Mouse (Mus musculus) urinary bladder, postnatal 25 days (tissue): ENCODE results near the gene Hif3a.
"Not testable (repeated sequence)": the region's sequence is repeated elsewhere in the genome, so short reads cannot be mapped to it uniquely, and the experiment has no call there.

Experiments used
- DNase-seq: peaks from one replicate; pipeline ENCODE4 v3.0.0; 2022; ENCODE audit warnings: low spot score

The Hif3a gene

DNA sequence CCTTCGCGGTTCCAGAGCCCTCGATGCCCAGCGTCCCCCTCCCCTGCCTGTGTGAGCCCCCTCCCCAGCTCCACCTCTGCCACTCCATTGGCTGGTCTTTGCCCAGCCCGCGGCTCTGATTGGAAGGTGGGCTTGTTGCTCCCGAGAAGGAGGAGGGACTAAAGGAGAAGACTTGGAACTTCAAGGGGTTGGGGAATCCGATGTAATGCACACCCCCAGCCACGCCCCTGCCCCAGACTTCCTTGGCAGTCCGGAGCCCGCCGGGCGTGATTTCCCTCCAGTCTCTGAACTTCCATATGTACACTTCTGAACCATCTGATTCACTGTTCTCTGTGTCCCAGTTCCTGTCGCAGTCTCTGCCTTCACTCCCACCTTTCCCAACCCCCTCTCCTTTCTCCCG is at the start of gene Hif3a:
Hif3a (minus strand) TSS at position 39 of the 400 bp plus-strand sequence.
- DNase-seq, result peak; percentile 33

DNA sequence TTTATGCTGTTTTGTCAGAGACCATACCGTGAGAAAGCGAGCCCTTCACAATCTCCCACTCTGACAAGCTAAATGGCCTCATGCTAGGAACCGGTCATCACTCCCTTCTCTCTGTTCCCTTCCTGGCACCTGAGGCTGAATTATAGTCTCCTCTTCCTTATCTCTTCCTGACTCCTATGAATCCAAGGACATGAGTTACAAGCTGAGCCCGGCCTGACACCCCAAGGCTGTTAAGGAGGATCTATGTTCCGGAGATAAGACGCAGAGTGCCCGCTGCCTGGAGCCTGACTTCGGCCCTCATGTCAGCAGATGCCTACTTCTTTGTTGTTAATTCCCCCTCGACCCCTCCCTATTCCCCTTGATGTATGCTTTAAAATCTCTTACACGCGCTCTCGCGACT is 39.4 kb upstream of the Hif3a start:
- not testable (repeated sequence) for DNase-seq

DNA sequence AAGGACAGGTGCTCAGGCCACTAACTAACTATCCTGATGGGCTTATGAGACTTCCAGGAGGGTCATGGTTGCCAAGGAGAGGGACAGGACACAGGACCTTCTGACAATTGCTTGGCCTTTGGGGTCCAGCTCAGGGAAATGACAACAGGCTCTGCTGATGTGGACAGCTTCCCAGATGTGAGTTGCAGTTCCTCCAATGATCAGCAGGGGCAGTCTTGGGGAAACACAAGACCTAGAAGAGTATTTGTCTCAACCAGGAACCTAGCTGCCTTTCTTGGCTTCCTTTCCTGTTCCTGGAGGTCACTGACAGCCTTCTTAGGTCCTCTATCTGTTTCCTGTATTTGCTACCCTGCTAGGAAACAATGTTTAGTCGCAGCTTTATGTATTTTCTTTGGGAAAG is 29.1 kb upstream of the Hif3a start:
- DNase-seq, result no peak

DNA sequence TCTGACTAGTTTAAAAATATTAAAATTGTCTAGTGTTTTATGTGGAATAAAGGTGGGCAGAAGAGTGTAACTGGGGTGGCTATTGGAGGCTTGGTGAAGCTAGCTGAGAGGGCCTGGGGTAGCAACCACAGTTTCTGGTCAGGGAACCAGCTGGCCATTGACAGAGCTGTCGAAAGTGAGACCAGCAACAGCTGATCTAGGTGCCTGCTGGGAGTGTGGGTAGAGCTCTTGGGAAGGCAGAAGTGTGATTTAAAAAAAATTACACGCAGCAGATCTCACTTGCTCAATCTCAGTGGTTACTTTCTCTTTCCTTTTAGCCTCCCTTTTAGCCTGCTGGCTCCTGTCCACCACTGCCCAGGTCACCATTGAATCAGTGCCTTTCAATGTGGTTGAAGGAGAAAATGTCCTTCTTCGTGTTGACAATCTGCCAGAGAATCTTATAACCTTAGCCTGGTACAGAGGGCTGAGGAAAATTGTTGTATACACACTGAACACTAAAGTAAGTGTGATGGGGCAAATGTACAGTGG is 27.9 kb upstream of the Hif3a start:
- no peak for DNase-seq

DNA sequence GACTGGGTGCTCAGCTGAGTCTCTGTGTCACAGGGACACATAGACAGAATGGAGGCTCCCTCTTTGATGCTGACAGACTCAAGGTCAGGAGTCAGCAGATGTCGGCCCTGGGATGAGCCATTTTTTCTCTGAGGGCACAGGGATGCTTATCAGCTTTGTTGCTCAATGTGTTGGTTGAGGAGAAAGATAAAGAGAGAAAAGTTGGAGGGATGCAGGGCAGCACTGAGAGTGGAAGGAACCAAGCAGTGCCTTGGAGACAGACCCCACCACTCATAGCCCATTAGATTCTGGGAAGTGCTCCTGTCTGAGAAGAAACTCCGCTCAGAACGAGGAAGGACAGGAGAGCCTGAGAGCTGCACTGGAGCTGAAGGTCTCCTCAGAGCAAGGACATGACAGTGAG is 25.5 kb upstream of the Hif3a start:
- DNase-seq, result no peak

DNA sequence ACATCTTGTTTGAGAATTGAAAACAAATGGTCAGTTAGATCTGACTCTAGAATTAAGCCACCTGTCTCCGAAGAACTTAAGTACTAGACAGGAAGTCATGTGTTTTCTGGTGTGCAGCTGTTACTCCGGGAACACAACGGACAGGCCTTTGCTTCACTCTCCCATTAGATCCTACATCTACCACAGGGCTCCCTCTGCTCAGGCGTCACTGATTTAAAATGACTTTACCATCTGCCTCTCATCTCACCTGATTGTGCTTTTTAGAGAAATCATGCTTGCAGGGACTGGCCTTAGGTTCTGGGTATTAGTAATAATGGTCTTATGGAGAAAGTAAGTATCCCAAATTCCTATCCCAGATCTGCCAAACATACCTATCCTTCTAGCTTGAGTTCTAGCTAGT is 20.5 kb upstream of the Hif3a start:
- no peak for DNase-seq

DNA sequence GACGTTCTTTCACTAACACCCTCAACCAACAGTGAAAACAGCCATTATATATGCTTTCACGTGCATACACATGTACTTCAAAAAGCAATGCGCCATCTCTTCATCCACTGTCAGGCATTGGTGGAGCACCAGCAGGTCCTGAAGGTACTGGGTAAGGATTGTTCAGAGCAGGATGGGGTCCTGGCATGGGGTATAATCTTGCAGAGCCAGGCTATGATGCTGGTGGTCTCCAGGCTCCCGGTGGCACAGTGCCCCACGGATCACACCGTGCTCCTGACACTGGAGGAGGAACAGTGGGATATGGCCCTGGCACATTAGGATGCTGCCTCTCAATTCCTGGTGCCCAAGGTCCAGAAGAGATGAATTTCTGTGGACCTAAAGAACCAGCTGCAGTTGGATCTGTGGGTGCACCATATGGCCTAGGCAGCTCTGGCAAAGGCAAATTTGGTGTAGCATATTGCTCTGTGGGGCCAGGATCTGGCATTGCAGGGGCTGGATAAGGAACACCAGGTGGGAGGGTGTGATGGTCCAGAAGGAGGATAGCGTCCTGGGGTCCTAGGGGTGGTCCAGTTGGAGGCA is 15.9 kb upstream of the Hif3a start:
- no peak for DNase-seq

DNA sequence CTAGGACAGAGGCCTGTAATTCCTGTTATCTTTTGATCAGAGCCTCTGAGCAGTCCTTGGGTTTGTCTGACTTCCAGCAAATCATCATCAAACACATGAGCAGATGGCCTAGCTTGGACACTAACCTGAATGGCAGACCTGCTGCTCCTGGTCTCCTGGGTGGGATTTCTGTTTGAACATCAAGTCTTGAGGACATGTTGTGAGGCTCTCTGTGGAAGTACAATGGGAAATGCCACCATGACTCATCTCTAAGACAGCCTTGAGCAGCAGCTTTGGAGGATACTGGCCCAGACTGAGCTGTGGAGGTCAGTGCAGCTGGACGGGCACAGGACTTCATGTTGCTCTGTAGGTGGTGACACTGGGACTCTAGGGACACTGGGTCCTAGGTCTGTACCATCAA is 14.3 kb upstream of the Hif3a start:
- DNase-seq, result no peak

DNA sequence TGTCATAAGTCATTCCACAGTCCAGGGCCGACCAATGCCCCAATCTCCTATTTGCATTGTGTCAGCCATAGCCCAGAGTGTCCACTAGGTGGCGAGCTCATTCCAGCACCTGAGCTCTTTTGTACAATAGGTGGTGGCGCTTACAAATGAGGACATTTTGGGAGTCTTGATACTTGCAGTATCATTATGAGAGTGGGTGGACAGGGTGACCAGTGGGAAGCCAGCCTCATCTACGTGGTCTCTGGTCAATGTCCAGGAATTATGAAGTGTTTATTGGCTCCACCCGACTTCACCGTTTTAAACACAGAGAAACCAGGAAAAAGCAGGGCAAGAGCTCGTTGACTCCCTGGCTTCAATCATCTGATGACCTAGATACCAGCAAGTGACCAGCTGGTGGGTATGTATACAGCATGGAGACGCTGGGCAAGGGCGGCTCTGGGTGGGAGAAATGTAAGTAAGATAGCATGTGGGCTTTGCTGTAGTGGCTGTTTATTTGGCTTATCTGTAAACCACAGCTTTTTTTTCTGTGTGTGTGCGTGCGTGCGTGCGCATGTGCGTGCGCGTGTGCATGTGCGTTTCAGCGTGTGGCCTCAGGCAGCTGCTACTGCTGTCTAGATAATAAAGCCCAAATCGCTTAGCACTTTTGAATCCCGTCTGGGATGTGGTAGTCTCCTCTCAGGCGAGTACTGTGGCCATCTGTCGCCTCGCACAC is 11.8 kb upstream of the Hif3a start, which contains the start of gene Psg16:
Psg16 (plus strand) TSS at position 137 of the 712 bp plus-strand sequence.
- peak; percentile 45 for DNase-seq

DNA sequence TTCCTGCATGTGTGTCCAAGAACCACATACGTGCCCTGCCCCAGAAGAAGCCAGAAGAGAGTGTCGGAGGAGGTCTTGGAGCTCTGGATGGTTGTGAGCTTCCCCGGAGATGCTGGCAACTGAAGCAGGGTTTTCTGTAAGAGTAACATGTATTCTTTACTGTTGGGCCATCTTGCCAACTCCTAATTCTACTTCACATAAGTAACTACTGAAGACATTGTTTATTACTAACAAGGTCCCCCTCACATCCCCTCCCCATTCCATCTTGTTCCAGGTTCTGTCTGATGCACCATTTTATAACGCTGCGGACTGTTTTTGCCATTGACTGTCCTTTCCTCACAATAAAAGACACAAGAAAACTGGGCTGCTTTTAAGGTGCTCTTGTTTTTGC is 11.3 kb upstream of the Hif3a start:
- DNase-seq, result no peak

DNA sequence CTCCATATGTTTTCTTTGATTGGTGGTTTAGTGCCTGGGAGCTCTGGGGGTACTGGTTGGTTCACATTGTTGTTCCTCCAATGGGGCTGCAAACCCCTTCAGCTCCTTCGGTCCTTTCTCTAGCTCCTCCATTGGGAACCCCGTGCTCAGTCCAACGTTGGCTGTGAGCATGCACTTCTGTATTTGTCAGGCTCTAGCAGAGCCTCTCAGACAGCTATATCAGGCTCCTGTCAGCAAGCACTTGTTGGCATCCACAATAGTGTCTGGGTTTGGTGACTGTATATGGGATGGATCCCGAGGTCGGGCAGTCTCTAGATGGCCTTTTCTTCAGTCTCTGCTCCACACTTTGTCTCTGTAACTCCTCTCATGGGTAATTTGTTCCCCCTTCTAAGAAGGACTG is 5.4 kb upstream of the Hif3a start:
- DNase-seq, result not testable (repeated sequence)

DNA sequence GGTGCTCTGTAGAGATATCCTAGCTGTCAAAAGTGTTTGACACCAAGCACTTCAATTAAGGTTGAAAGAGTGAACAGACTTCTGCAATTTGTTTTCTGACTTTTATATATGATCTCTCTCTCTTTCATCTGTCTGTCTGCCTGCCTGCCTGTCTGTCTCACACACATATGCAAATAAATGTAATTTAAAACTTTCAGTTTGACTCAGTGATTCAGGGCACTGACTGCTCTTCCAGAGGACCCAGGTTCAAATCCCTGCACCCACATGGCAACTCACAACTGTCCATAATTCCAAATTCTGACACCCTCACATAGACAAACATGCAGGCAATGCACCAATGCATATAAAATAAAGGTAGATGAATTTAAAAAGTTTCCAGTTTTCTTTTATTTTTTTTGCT is 4.8 kb upstream of the Hif3a start:
- DNase-seq, result no peak

DNA sequence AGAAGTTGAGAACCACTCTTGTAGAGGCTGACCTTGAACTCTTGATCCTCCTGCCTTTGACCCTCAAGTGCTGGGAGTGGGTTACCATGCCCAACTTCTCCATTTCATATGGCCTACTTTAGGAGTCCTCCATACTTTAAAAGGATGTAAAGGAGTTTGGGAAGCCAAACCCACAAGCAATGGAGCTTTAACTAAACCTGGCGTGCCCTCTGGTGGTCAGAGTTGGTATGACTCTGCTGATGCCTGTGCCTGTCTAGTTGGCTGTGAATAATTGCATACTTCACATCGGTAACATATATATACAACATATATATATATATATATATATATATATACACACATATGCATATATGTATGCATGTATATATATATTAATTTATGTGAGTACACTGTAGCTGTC is 4.2 kb upstream of the Hif3a start:
- DNase-seq, result peak; percentile 87

DNA sequence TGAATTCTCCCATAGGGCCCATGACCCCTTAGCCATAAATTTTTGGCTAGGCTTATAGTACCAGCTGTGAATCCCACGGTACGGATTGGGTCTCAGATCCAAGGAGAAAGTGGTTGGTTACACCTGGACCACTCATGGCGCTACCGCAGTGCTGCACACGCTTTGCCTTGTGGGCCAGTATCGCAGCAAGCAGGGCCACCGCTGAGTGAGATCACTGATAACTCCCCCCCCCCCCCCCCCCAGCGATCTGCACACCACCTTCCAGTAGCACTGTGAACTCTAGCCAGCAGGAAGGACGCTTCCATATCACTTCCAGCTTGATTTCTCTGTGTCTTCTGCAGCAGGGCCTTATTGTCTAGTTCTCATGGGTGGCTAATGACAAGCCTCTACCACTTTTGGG is 3.4 kb upstream of the Hif3a start:
- no peak for DNase-seq

DNA sequence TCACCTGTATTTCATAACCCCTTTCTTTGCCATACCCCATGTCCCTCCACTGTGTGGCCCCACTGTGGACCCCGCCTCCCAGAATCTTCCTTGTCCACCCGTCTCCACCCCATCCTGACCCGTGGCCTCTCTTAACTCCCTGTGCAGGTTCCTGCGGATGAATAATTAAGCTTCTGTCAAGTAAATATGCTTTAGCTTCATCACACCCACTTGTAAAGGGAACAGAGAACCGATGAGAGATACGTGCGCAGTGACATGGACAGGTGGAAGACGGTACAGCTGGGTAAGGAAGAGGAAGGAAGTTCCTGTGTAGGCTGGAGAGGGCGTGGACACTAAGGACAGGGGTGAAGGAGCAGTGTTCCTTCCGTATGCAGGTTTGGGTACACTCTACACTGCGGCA is 618 bp upstream of the Hif3a start:
- DNase-seq, result no peak

DNA sequence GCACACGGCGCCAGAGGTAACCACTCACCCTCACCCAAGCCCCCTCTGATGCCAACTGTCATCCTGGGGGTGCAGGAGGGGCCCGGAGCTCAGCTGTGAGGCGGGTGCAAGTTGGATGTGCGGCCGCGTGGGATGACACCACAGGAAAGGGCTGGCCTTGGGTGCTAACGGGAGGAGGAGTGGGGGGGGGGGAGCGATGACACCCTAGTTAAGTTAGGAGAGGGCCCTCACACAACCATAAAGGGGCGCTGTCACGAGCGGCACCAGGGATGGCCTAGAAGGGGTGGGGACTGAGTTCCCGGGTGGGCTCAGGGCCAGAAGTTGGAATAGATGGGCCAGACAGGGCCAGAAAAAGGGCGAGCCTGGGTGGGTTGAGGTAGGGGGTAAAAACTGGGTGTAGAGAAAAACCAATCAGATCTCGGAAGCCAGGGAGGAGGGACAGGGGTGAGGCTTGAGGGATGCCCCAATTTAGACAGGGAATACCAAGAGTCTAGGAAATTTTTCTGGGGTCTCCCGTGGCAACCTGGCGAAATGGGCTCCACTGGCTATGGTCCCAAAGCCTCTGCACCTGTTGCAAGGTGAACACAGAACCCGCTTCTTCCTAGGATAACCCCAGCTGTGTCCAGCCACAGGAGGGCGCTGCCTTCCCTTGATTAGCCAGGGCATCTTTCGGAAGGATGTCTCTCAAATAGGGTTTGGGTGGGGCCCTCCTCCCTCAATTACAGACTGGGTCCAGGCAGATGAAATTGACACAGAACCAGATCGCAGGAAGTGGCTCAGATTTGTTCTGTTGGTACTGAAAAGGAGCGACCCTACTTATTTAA is 1.2 kb downstream of the Hif3a start:
- peak; percentile 23 for DNase-seq

DNA sequence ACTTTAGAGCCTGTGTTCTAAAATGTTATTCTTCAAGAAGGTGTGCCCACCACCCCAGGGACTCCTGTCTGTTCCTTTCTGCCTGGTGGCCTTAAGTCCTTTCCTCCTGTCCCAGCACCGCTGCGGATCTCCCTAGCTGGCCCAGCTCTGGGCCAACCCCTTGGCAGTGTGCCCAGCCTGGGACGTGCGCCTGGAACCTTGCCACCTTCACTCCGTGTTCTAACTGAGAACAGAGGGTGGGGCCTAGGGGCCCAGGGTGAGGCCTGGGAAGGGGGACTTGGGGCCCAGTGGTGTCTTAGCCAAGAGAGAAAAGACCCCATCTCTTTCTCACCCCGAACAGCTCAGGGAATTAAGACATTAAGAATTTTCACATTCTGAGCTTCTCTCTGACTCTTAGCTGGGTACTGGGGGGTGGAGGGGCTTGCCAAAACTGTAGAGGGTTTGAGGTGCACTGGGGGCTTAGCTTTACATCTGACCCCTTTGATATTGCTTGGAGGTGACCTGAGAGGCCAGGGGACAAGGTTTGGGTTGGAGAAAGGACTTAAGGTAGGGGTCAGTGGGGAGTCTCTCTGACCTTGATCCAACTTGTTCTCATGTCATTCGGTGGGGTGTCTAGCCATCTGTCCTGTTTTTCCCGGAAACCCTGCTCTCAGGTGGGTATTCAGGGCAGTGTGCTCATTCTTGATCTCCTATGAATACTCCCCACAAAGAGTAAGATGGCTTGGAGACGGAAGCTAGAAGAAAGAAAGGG is 2.0 kb downstream of the Hif3a start:
- peak; percentile 96 for DNase-seq

DNA sequence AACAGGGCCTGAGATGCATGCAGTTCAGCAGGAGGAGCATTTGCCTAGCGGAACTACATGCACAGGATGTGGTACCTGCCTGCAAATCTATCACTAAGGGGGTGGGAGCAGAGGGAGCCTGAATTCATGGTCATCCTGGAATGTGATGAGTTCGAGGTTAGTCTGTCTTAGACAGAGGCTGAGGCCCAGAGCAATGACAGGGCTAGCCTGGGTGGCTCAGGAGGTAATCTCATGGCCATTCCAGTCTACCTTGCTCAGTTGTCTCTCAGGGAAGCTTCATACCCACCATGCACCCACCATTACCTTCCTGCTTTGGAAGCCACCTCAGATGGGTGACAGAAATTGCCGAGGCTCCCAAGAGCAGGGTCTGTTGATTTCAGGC is 2.8 kb downstream of the Hif3a start:
- DNase-seq, result no peak

DNA sequence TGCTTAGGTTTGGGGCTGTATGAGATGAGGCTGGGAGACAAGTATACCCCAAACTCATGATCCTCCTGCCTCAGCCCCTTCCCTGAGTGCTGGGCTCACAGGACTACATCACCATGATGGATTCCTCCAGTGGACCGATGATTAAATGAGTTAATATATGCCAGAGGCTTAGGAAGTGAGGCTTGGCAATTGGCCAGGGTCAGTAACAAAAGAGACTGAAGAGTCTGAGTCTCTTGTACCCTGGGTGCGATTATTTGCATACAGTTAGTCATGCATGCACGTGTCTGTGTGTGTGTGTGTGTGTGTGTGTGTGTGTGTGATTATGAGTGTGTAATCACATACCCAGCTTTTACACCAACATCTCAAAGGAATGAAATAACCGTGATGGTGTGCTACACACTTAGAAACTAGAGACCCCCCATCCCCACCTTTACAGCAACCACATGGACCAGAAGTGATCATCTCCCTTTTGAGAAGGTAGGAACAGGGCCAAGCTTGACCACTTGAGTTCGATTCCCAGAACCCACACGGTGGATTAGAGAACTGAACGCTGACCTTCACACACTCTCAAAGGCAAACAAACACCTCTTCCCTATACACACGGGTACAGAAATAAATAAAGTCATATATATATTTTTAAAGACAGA is 3.3 kb downstream of the Hif3a start:
- no peak for DNase-seq

DNA sequence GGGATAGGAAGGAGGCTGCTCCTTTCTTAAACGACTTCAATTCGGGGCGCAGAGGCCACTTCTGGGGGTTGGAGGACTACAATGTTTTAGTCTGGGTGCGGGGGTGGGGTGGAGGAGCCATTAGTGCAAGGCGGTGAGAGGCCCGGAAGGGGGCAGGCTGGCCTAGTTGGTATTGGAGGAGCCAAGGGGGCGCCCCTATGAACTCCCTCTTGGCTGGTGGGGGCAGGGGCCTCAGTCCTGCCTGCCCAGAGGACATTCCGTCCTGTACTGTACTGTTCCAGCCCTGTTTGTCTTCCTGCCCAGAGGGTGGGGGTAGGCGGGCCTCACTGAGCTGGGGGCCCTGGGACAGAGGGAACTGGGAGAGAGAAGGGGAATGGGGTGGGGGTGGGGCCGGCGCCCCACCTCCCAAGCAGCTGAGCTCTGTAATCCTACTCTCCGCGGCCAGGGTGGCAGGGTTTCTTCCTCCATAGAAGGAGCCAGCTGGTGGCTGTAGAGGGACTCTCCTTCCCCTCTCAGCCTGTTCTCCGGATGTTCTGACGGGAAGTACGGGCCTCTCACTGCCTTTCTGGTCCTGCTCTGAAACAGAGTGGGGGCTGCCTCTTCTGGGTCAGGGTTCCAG is 4.0 kb downstream of the Hif3a start:
- DNase-seq, result peak; percentile 58
